Comparison of ENCODE assay signal across 19 mouse cellular contexts in genomic region chr5:144109201-144109600, GRCm38 (mm10). TPM values are rescaled to one million over a fixed set of nuclear protein-coding genes. Genes with fewer than 3 reads are reported as not detected.
DNase-seq lines count a peak whose midpoint lies in the region; ATAC-seq and TF ChIP-seq lines count a peak whose summit lies in the region.
"Had no signal": no experiment of that assay in that cellular context is flagged by ENCODE, and none has a peak within 500 bp of the region (broad histone marks: within the 10 kb centered on the region; RNA-seq: fewer than 3 reads in every experiment).

No protein-coding gene starts in this region.

- no peak overlapping the region for H3K4me2 ChIP-seq in liver, postnatal 0 days (ENCODE audit: low read depth, low read length)
- H3K4me2 ChIP-seq in liver, embryonic 11.5 days, result no peak overlapping the region
- H3K4me2 ChIP-seq: embryonic facial prominence, embryonic 13.5 days; hindbrain, embryonic 13.5 days; limb, embryonic 13.5 days; stomach, embryonic 15.5 days had no signal

- DNase-seq in adrenal gland, postnatal 10 days, result peak; percentile 55
- DNase-seq in adrenal gland, postnatal 25 days, result no peak
- peak; percentile 36 for DNase-seq in liver, postnatal 0 days
- DNase-seq in liver, embryonic 11.5 days (ENCODE audit: low spot score), result no peak
- no peak for DNase-seq in testis, postnatal 14 days (ENCODE audit: low spot score)
- no peak for DNase-seq in right cerebral cortex, postnatal 36 days (ENCODE audit: low spot score in 2 of 2)
- DNase-seq: cerebellum, adult 9-10 months; gastrocnemius, postnatal 14 days; layer of hippocampus, adult 9-11 months; midbrain, embryonic 14.5 days; right cerebral cortex, adult 18-20 months had no signal

- H3K9me3 ChIP-seq in liver, postnatal 0 days (ENCODE audit: low read length), result no peaks in the 10 kb centered on the region
- H3K9me3 ChIP-seq in liver, embryonic 11.5 days (ENCODE audit: control insufficient read depth, low read length), result no peaks in the 10 kb centered on the region
- H3K9me3 ChIP-seq: embryonic facial prominence, embryonic 13.5 days; hindbrain, embryonic 13.5 days; limb, embryonic 13.5 days; stomach, embryonic 15.5 days had no signal

- H3K27ac ChIP-seq in liver, postnatal 0 days (ENCODE audit: low read depth), result no peak overlapping the region
- H3K27ac ChIP-seq in liver, embryonic 11.5 days (ENCODE audit: low read depth, low read length), result no peak overlapping the region
- H3K27ac ChIP-seq: embryonic facial prominence, embryonic 13.5 days; hindbrain, embryonic 13.5 days; kidney, postnatal 0 days; limb, embryonic 13.5 days; stomach, embryonic 15.5 days had no signal

- H3K9ac ChIP-seq in liver, postnatal 0 days (replicated peaks), result no peak overlapping the region
- no peak overlapping the region for H3K9ac ChIP-seq in liver, embryonic 11.5 days (ENCODE audit: low read depth, low read length)
- H3K9ac ChIP-seq: embryonic facial prominence, embryonic 13.5 days; hindbrain, embryonic 13.5 days; limb, embryonic 13.5 days; stomach, embryonic 15.5 days had no signal

- peaks cover 19% of the 10 kb centered on the region for H3K4me1 ChIP-seq in liver, postnatal 0 days (ENCODE audit: insufficient read depth)
- H3K4me1 ChIP-seq in liver, embryonic 11.5 days (replicated peaks; ENCODE audit: control insufficient read depth, insufficient read depth, low read length), result peaks cover 25% of the 10 kb centered on the region
- H3K4me1 ChIP-seq: embryonic facial prominence, embryonic 13.5 days; limb, embryonic 13.5 days had no signal

- no peaks in the 10 kb centered on the region for H3K36me3 ChIP-seq in liver, postnatal 0 days (replicated peaks; ENCODE audit: insufficient read depth, low read length)
- no peaks in the 10 kb centered on the region for H3K36me3 ChIP-seq in liver, embryonic 11.5 days (ENCODE audit: control insufficient read depth, insufficient read depth, low read length)
- H3K36me3 ChIP-seq: embryonic facial prominence, embryonic 13.5 days; hindbrain, embryonic 13.5 days; limb, embryonic 13.5 days; stomach, embryonic 15.5 days had no signal

- ATAC-seq in liver, postnatal 0 days, result no peak
- ATAC-seq in liver, embryonic 11.5 days (replicated peaks; ENCODE audit: low FRiP score), result no peak
- ATAC-seq in hematopoietic stem cell, adult 5-6 weeks (replicated peaks in 1 of 2; ENCODE audit: insufficient read depth in 1 of 2, low FRiP score in 2 of 2, low TSS enrichment in 1 of 2, low read depth in 1 of 2, poor library complexity in 2 of 2, severe bottlenecking in 2 of 2), result peak; percentile 37 to 75; a peak in 1 of 4 replicates
- ATAC-seq in megakaryocyte progenitor cell, adult 5-6 weeks (replicated peaks; ENCODE audit: poor library complexity), result peak; percentile 79

- H3K27me3 ChIP-seq in liver, postnatal 0 days (ENCODE audit: insufficient read depth, low read length), result no peaks in the 10 kb centered on the region
- H3K27me3 ChIP-seq in liver, embryonic 11.5 days (replicated peaks; ENCODE audit: control insufficient read depth, insufficient read depth, low read length), result no peaks in the 10 kb centered on the region
- H3K27me3 ChIP-seq: CH12.LX; embryonic facial prominence, embryonic 13.5 days; hindbrain, embryonic 13.5 days; limb, embryonic 13.5 days; stomach, embryonic 15.5 days had no signal

- 71% methylated on average over 8 of the region's 8 CpGs for WGBS in liver, postnatal 0 days (ENCODE audit: insufficient replicate concordance)
- WGBS in liver, embryonic 11.5 days, result 82% methylated on average over 8 of the region's 8 CpGs

- H3K4me3 ChIP-seq in liver, postnatal 0 days (ENCODE audit: low read depth, low read length), result no peak overlapping the region
- no peak overlapping the region for H3K4me3 ChIP-seq in liver, embryonic 11.5 days (ENCODE audit: low read depth, low read length)
- H3K4me3 ChIP-seq: embryonic facial prominence, embryonic 13.5 days; hindbrain, embryonic 13.5 days; limb, embryonic 13.5 days; stomach, embryonic 15.5 days had no signal

- peak; percentile 27; the same call in 1 of the 2 replicates for TF ChIP-seq EP300 in liver, postnatal 0 days (IDR thresholded peaks at IDR 0.05; ENCODE audit: low read depth)

- no peak for TF ChIP-seq CTCF in liver, postnatal 0 days (IDR thresholded peaks at IDR 0.05; ENCODE audit: low read depth)

RNA-seq across cellular contexts. Expression of gene Lmtk2, which starts 9.0 kb away (rescaled TPM):
- 10 to 100 TPM; 21.9 to 24.4 TPM for total RNA-seq in adrenal gland, postnatal 10 days (2021)
- 32.9 and 34.8 TPM in 2 replicates for total RNA-seq in adrenal gland, postnatal 25 days (2021)
- polyA plus RNA-seq in liver, postnatal 0 days (2015; fragmentation: Nextera tagmentation; extraction: Ambion mirVana), result 1.1 and 1.2 TPM in 2 replicates
- polyA plus RNA-seq in liver, embryonic 11.5 days (2014; fragmentation: Nextera tagmentation; extraction: Ambion mirVana), result 4.9 and 5.7 TPM in 2 replicates
- 13.7 and 14.6 TPM in 2 replicates for total RNA-seq in hematopoietic stem cell, adult 5-6 weeks (2017)
- total RNA-seq in megakaryocyte progenitor cell, adult 5-6 weeks (2015), result 8.2 and 9.6 TPM in 2 replicates
- total RNA-seq in megakaryocyte progenitor cell, adult 5-6 weeks (2017), result 7.6 and 8.5 TPM in 2 replicates

Comparison
In these comparisons a context has a peak if more than half of its experiments do, and no peak if none do; other contexts are left out.
1. DNase-seq: peak in adrenal gland, postnatal 10 days (single experiment) and liver, postnatal 0 days (single experiment); none in adrenal gland, postnatal 25 days (single experiment), liver, embryonic 11.5 days (single experiment), testis, postnatal 14 days (single experiment) and right cerebral cortex, postnatal 36 days (0 of 2).
2. ATAC-seq: peak in hematopoietic stem cell, adult 5-6 weeks (2 of 2) and megakaryocyte progenitor cell, adult 5-6 weeks (single experiment); none in liver, postnatal 0 days (single experiment) and liver, embryonic 11.5 days (single experiment).